Mouse (Mus musculus): ENCODE measurements around the gene Tas1r2. TPM values are rescaled to one million over a fixed set of nuclear protein-coding genes. Genes with fewer than 3 reads are reported as not detected.

Tas1r2 gene
- polyA plus RNA-seq, 1 experiment = not detected

DNA sequence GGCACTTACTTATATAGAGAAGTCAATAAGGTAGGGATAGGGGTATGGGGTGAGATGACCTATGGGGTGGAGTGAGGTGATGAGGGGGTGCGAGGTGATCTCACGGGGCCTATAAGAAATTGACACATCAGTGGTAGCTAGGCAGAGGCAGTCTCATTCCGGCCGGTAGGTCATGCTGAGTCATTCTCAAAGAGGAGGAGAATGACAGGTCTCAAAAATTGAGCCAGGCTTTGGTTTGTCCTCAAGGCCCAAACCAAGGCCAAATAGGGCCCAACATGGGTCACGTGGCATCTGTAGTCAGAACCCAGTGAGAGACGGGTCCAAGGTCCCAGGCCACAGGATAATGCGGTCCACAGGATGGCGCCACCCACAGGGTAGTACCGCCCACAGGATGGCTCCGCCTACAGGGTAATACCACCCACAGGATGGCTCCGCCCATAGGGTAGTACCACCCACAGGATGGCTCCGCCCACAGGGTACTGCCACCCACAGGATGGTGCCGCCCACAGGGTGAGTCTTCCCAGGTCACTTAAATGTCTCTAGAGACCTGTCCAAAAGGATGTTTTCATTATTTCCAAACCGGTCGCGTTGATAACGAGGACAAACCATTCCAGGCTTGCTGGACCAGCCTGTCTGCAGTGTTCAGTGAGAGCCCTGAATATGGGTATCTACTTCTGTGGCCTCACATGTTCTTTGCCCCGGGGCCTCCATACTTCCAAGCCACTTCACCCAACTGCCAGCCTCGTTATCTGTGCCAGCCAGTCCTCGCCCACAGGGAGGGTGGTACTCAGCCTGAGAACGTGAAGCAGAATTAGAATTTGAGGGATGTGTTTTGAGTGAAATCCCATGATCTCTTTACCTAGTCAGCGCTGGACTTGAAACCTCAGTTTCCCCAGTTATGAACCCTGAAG lies 30.6 kb downstream of the Tas1r2 start:
- H3K4me1 ChIP-seq (ENCODE audit: control insufficient read depth, insufficient read depth, insufficient read length) = no peaks in the 10 kb centered on the region
- no peak overlapping the region for H3K4me3 ChIP-seq (ENCODE audit: extremely low read depth, insufficient read depth, insufficient read length)
- DNase-seq (ENCODE audit: low read depth in 1 of 2, low spot score in 2 of 2) = no peak
- WGBS = 80% methylated on average over 22 of the region's 22 CpGs
- TF ChIP-seq POLR2A (IDR thresholded peaks at IDR 0.05; ENCODE audit: low read depth, low read length) = no peak
- no peak for TF ChIP-seq CTCF (IDR thresholded peaks at IDR 0.05; ENCODE audit: extremely low read depth, insufficient read depth, insufficient read length, insufficient replicate concordance)
- H3K27me3 ChIP-seq (ENCODE audit: control insufficient read depth, insufficient read depth, low read length) = no peaks in the 10 kb centered on the region
- no peaks in the 10 kb centered on the region for H3K36me3 ChIP-seq (ENCODE audit: control insufficient read depth, insufficient read depth, low read length)
- no peak overlapping the region for H3K27ac ChIP-seq (ENCODE audit: insufficient read depth, low read length)

DNA sequence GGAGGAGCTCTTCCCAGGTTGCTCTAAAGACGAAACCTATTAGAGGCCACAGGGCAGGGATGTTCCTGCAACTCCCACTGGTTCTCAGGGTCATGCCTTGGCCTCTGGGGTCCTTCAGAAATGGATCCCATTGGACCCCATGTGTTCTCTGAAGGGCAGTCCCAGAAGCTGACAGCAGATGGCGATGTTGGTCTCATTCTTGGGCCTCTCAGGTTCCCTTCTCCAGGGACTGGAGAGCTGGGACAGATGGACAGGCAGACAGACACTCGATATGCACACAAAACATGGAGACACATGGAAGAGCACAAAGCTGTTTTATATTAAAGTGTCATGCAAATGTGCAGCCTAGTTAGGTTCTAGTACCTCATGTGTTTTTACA lies 31.3 kb downstream of the Tas1r2 start:
- H3K4me3 ChIP-seq (ENCODE audit: extremely low read depth, insufficient read depth, insufficient read length) = no peak overlapping the region
- no peaks in the 10 kb centered on the region for H3K36me3 ChIP-seq (ENCODE audit: control insufficient read depth, insufficient read depth, low read length)
- TF ChIP-seq CTCF (IDR thresholded peaks at IDR 0.05; ENCODE audit: extremely low read depth, insufficient read depth, insufficient read length, insufficient replicate concordance) = peak; percentile 63; the same call in 1 of the 2 replicates
- no peak for TF ChIP-seq POLR2A (IDR thresholded peaks at IDR 0.05; ENCODE audit: low read depth, low read length)
- peak in 1 of 2 experiments; percentile 36 for DNase-seq (ENCODE audit: low read depth in 1 of 2, low spot score in 2 of 2)
- no peaks in the 10 kb centered on the region for H3K27me3 ChIP-seq (ENCODE audit: control insufficient read depth, insufficient read depth, low read length)
- H3K27ac ChIP-seq (ENCODE audit: insufficient read depth, low read length) = no peak overlapping the region
- 18% methylated on average over 3 of the region's 3 CpGs for WGBS
- H3K4me1 ChIP-seq (ENCODE audit: control insufficient read depth, insufficient read depth, insufficient read length) = no peaks in the 10 kb centered on the region

DNA sequence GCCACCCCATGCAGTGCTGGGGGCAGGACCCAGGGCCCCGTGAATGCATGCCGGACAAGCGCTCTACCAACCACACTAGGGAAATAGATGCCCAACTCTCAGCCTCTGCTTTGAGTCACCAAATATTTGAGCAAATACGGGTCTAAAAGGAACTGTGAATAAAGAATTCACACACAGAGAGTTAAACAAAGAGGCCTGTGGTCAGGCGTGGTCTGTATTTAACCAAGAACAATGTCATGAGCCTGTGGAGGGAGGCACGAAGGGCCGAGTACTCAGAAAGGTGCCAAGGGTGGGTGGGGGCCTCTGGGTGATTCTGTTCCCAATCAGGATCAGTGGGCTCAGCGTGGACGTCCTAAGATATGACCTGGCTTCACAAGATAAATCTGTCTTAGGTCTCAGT lies 34.7 kb downstream of the Tas1r2 start:
- Histone ChIP-seq H3K4me1 (ENCODE audit: control insufficient read depth, insufficient read depth, insufficient read length) (no peaks in the 10 kb centered on the region), H3K27ac (ENCODE audit: insufficient read depth, low read length) (no peak overlapping the region), H3K4me3 (ENCODE audit: extremely low read depth, insufficient read depth, insufficient read length) (no peak overlapping the region), H3K27me3 (ENCODE audit: control insufficient read depth, insufficient read depth, low read length) (no peaks in the 10 kb centered on the region), H3K36me3 (ENCODE audit: control insufficient read depth, insufficient read depth, low read length) (no peaks in the 10 kb centered on the region)
- no peak for TF ChIP-seq POLR2A (IDR thresholded peaks at IDR 0.05; ENCODE audit: low read depth, low read length)
- no peak for TF ChIP-seq CTCF (IDR thresholded peaks at IDR 0.05; ENCODE audit: extremely low read depth, insufficient read depth, insufficient read length, insufficient replicate concordance)
- WGBS = 62% methylated on average over 9 of the region's 9 CpGs
- no peak for DNase-seq (ENCODE audit: low read depth in 1 of 2, low spot score in 2 of 2)

- no peaks in the 10 kb centered on the region for H3K4me1 ChIP-seq (ENCODE audit: control insufficient read depth, insufficient read depth, insufficient read length)
- H3K27ac ChIP-seq (ENCODE audit: insufficient read depth, low read length) = no peak overlapping the region
- no peak for DNase-seq (ENCODE audit: low read depth in 1 of 2, low spot score in 2 of 2)
- H3K27me3 ChIP-seq (ENCODE audit: control insufficient read depth, insufficient read depth, low read length) = no peaks in the 10 kb centered on the region
- no peak overlapping the region for H3K4me3 ChIP-seq (ENCODE audit: extremely low read depth, insufficient read depth, insufficient read length)
- no peak for TF ChIP-seq POLR2A (IDR thresholded peaks at IDR 0.05; ENCODE audit: low read depth, low read length)
- TF ChIP-seq CTCF (IDR thresholded peaks at IDR 0.05; ENCODE audit: extremely low read depth, insufficient read depth, insufficient read length, insufficient replicate concordance) = no peak
- H3K36me3 ChIP-seq (ENCODE audit: control insufficient read depth, insufficient read depth, low read length) = no peaks in the 10 kb centered on the region
- 8% methylated on average over 7 of the region's 7 CpGs for WGBS
Measured at GRCm38 (mm10) chr4:139689627-139690269, 36.4 kb downstream of the Tas1r2 start.

GRCm38 (mm10) chr4:139693315-139693714 lies 40.0 kb downstream of the Tas1r2 start:
- no peaks in the 10 kb centered on the region for H3K36me3 ChIP-seq (ENCODE audit: control insufficient read depth, insufficient read depth, low read length)
- no peak overlapping the region for H3K4me3 ChIP-seq (ENCODE audit: extremely low read depth, insufficient read depth, insufficient read length)
- TF ChIP-seq CTCF (IDR thresholded peaks at IDR 0.05; ENCODE audit: extremely low read depth, insufficient read depth, insufficient read length, insufficient replicate concordance) (no peak), POLR2A (IDR thresholded peaks at IDR 0.05; ENCODE audit: low read depth, low read length) (no peak)
- H3K27ac ChIP-seq (ENCODE audit: insufficient read depth, low read length) = no peak overlapping the region
- no peak for DNase-seq (ENCODE audit: low read depth in 1 of 2, low spot score in 2 of 2)
- H3K27me3 ChIP-seq (ENCODE audit: control insufficient read depth, insufficient read depth, low read length) = no peaks in the 10 kb centered on the region
- 65% methylated on average over 5 of the region's 5 CpGs for WGBS
- H3K4me1 ChIP-seq (ENCODE audit: control insufficient read depth, insufficient read depth, insufficient read length) = no peaks in the 10 kb centered on the region

GRCm38 (mm10) chr4:139697755-139698154 lies 44.4 kb downstream of the Tas1r2 start:
- Histone ChIP-seq H3K4me1 (ENCODE audit: control insufficient read depth, insufficient read depth, insufficient read length) (no peaks in the 10 kb centered on the region), H3K36me3 (ENCODE audit: control insufficient read depth, insufficient read depth, low read length) (no peaks in the 10 kb centered on the region), H3K27ac (ENCODE audit: insufficient read depth, low read length) (no peak overlapping the region), H3K4me3 (ENCODE audit: extremely low read depth, insufficient read depth, insufficient read length) (no peak overlapping the region), H3K27me3 (ENCODE audit: control insufficient read depth, insufficient read depth, low read length) (no peaks in the 10 kb centered on the region)
- no peak for TF ChIP-seq CTCF (IDR thresholded peaks at IDR 0.05; ENCODE audit: extremely low read depth, insufficient read depth, insufficient read length, insufficient replicate concordance)
- no peak for TF ChIP-seq POLR2A (IDR thresholded peaks at IDR 0.05; ENCODE audit: low read depth, low read length)
- 27% methylated on average over 9 of the region's 9 CpGs for WGBS
- no peak for DNase-seq (ENCODE audit: low read depth in 1 of 2, low spot score in 2 of 2)
